Mouse (Mus musculus): ENCODE data around the gene Pcbp2. TPM values are rescaled to one million over a fixed set of nuclear protein-coding genes. Genes with fewer than 3 reads are reported as not detected.
A peak's percentile ranks its signal among the peaks of the same experiment; 100 is the strongest.

The Pcbp2 gene
- polyA plus RNA-seq, 1 experiment from 2014 or later: 166 TPM

DNA sequence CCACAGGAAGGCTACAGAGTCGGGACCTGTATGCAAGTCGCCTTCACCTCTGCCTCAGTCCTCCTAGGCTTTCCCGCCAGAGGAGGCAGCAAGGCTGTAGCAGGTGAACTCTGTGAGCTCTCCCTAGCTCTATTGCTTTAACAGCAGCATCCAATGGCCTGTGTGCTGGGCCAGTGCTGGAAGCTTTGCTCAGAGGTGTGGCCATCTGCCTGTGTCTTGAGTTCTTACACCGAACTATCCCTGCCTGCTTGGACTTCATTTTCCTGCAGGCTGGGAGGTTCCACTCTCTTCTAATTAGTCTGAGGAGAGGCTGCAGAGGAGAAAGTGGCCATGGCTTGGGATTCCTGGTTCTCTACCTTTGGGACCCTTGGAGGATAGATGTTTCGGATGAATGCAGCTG, 41.7 kb downstream of the Pcbp2 start:
- Histone ChIP-seq H3K4me3 (peak overlapping the region; percentile 69), H3K36me3 (peaks cover 13% of the 10 kb centered on the region), H3K9me3 (no peaks in the 10 kb centered on the region), H3K27me3 (ENCODE audit: insufficient read depth, poor library complexity, severe bottlenecking) (no peaks in the 10 kb centered on the region), H3K27ac (peak overlapping the region; percentile 91), H3K4me1 (replicated peaks) (peaks cover 61% of the 10 kb centered on the region)
- WGBS: 25% methylated on average over 5 of the region's 5 CpGs
- DNase-seq (ENCODE audit: low spot score): no peak

GRCm38 (mm10) chr15:102512471-102512870, 42.1 kb downstream of the Pcbp2 start:
- Histone ChIP-seq H3K4me1 (replicated peaks) (peaks cover 66% of the 10 kb centered on the region), H3K27me3 (ENCODE audit: insufficient read depth, poor library complexity, severe bottlenecking) (no peaks in the 10 kb centered on the region), H3K4me3 (peak overlapping the region; percentile 69; the same call in 1 of the 2 replicates), H3K9me3 (no peaks in the 10 kb centered on the region), H3K36me3 (peaks cover 8% of the 10 kb centered on the region), H3K27ac (peak overlapping the region; percentile 91)
- no peak for DNase-seq (ENCODE audit: low spot score)

DNA sequence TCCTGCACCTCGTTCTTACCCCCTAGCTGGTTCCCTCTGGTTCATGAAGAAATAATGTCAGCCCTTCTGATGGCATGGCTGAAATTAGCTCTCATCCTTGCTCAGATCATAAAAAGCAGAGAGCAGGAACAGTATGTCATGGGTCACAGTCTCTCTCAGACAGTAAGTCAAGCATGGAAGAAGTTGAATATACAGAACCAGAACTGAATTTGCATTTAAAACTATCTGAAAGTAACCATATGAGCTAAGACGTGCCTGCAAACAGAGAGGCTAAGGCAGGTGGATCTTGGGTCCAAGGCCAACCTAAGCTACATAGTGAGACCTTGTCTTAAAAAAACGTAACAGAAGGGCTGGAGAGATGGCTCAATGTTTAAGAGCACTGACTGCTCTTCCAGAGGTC, 42.7 kb downstream of the Pcbp2 start:
- peaks cover 68% of the 10 kb centered on the region for H3K4me1 ChIP-seq (replicated peaks)

DNA sequence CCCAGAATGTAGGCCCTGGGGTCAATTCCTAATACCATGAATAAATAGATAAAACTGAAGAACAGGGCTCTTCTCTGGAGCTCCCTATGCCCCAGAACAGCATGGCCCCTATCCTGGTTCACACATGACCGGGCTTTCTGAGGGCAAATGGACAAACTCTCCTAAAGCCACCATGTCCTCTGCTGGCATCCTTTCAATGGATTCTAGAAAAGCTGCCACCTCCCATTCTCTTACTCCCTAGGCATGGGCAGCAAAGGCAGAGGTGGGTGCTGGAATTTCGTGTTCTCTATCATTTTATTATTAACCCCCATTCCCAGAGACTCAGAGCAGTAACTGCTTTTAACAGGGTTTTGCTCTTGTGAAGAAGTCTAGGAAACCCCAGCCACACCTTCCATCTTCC, 44.9 kb downstream of the Pcbp2 start:
- no peaks in the 10 kb centered on the region for H3K9me3 ChIP-seq
- H3K36me3 ChIP-seq: peaks cover 2% of the 10 kb centered on the region; the same call in 1 of the 2 replicates
- H3K27ac ChIP-seq: no peak overlapping the region
- WGBS: 96% methylated on average over 2 of the region's 2 CpGs
- peaks cover 74% of the 10 kb centered on the region for H3K4me1 ChIP-seq (replicated peaks)
- H3K4me3 ChIP-seq: peak overlapping the region; percentile 73
- no peaks in the 10 kb centered on the region for H3K27me3 ChIP-seq (ENCODE audit: insufficient read depth, poor library complexity, severe bottlenecking)
- DNase-seq (ENCODE audit: low spot score): no peak

More for the DNA sequence above, 42.7 kb downstream of the Pcbp2 start:
- H3K27ac ChIP-seq: peak overlapping the region; percentile 91; the same call in 1 of the 2 replicates
- H3K4me3 ChIP-seq: peak overlapping the region; percentile 69; the same call in 1 of the 2 replicates
- 75% methylated on average over 3 of the region's 3 CpGs for WGBS
- peaks cover 4% of the 10 kb centered on the region; the same call in 1 of the 2 replicates for H3K36me3 ChIP-seq
- H3K27me3 ChIP-seq (ENCODE audit: insufficient read depth, poor library complexity, severe bottlenecking): no peaks in the 10 kb centered on the region
- no peak for DNase-seq (ENCODE audit: low spot score)
- no peaks in the 10 kb centered on the region for H3K9me3 ChIP-seq

- Histone ChIP-seq H3K27ac (peak overlapping the region; percentile 99), H3K27me3 (ENCODE audit: insufficient read depth, poor library complexity, severe bottlenecking) (no peaks in the 10 kb centered on the region), H3K4me3 (peak overlapping the region; percentile 73), H3K36me3 (peaks cover 7% of the 10 kb centered on the region), H3K4me1 (replicated peaks) (peaks cover 74% of the 10 kb centered on the region), H3K9me3 (no peaks in the 10 kb centered on the region)
- 46% methylated on average over 4 of the region's 4 CpGs for WGBS
- DNase-seq (ENCODE audit: low spot score): no peak
Observed at GRCm38 (mm10) chr15:102515791-102516190, 45.5 kb downstream of the Pcbp2 start.

GRCm38 (mm10) chr15:102516293-102516692, 46.0 kb downstream of the Pcbp2 start:
- peaks cover 70% of the 10 kb centered on the region for H3K4me1 ChIP-seq (replicated peaks)
- peak overlapping the region; percentile 99 for H3K27ac ChIP-seq
- H3K4me3 ChIP-seq: peak overlapping the region; percentile 73
- no peaks in the 10 kb centered on the region for H3K27me3 ChIP-seq (ENCODE audit: insufficient read depth, poor library complexity, severe bottlenecking)
- WGBS: 1% methylated on average over 12 of the region's 12 CpGs
- H3K9me3 ChIP-seq: no peaks in the 10 kb centered on the region
- no peak for DNase-seq (ENCODE audit: low spot score)
- peaks cover 12% of the 10 kb centered on the region for H3K36me3 ChIP-seq

DNA sequence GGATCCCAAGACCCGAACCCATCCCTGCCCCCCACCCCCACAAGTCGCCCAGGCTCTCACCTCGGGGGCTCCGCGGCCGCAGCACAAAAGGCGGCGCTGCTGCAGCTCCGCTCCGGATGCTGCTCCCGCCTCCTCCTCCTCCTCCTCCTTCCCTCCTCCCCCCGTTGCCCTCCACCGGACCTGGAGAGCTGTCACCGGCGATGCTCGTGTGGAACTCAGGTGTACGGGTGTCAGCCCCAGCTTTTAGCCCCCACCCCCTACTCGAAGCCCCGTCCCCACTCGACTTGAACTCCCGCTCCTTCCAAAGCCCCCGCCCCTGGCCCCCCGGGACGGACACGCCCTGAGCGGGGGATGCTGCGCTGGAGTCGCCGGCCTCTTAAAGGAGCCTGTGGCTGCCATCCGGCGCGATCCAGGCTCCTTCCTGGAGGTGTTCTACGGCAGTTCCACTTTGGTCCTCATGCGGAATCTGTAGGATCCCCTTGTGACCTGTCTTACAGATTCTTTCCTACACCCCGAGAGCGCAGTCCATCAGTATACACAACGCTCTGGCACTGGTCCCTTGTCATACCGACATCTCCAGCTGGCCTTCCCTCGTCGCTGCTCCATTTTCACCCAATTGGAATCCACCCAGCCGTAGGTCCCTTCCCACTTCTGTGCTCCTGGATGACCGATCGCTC, 46.5 kb downstream of the Pcbp2 start, which contains the start of gene Map3k12:
TSS of gene Map3k12 (minus strand) at position 337 of the 677 bp plus-strand sequence.
- no peaks in the 10 kb centered on the region for H3K27me3 ChIP-seq (ENCODE audit: insufficient read depth, poor library complexity, severe bottlenecking)
- peak; percentile 81 for DNase-seq (ENCODE audit: low spot score)
- H3K27ac ChIP-seq: peak within 1 kb of the TSS; percentile 99
- WGBS: under 1% methylated on average over 43 of the region's 43 CpGs
- H3K36me3 ChIP-seq: peaks cover 18% of the 10 kb centered on the region
- no peaks in the 10 kb centered on the region for H3K9me3 ChIP-seq
- H3K4me1 ChIP-seq (replicated peaks): peaks cover 64% of the 10 kb centered on the region
- peak within 1 kb of the TSS; percentile 73 for H3K4me3 ChIP-seq

DNA sequence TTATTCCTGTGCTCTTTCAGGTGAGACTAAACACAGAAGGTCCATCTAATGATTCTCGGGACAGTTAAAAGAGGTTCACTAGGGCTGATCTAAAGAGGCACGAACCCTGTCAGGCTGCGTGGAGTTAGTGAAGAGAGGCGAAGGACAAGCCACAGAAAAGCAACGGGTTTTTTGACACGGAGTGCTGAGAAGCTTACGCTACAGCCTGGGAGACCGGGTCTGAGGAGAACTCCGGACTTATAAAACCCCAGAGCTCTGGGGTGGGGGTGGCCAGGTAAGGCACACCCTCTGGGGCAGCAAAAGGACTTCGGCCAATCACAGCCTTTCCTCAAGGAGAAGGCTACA, 47.3 kb downstream of the Pcbp2 start:
- Histone ChIP-seq H3K4me3 (peak overlapping the region; percentile 73), H3K9me3 (no peaks in the 10 kb centered on the region), H3K36me3 (peaks cover 25% of the 10 kb centered on the region), H3K27me3 (ENCODE audit: insufficient read depth, poor library complexity, severe bottlenecking) (no peaks in the 10 kb centered on the region), H3K27ac (peak overlapping the region; percentile 99), H3K4me1 (replicated peaks) (peaks cover 57% of the 10 kb centered on the region)
- under 1% methylated on average over 10 of the region's 10 CpGs for WGBS
- DNase-seq (ENCODE audit: low spot score): no peak

DNA sequence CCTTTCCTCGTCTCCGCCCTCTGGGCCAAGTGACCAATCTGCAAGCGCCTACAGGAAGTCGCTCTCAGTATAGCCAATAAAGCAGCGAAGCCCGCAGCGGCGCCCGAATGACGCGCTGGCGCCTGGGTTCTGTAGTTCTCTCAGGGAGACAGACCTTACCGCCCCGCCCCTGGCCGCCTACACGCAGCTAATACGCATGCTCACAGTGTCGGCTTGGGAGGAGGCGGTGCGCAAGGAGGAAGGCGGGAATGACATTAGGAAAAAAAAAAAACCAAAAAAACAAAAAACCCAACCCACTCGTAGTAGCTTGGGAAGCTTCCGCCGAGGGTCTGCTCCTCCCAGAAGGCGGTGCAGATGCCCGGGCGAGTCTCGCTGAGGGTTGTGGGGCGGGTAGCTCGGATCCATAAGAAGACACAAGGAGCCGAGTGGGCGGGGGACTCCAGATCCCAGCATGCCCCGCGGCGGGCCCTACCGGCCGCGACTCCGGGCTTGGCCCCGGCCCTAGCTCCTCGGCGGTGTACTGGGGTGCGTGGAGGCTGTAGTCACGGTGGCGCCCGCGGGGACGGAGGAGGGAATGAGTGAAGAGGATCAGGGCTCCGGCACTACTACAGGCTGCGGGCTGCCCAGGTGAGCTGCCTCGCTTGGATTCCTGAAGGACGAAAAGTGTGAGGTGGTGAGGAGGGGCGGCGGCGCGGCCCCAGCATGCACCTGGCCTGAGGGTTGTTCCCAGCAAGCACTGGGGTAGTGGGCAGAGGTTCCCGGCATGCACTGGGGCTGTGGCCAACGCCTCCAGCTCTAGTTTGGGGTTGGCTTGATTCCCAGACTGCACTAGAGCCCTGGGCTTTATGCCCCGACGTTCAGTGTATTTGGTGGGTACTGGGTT, 47.9 kb downstream of the Pcbp2 start, which contains the start of gene Tarbp2:
TSS of gene Tarbp2 (plus strand) at position 217 of the 883 bp plus-strand sequence.
- H3K27ac ChIP-seq: peak within 1 kb of the TSS; percentile 99
- H3K4me3 ChIP-seq: peak within 1 kb of the TSS; percentile 73
- no peaks in the 10 kb centered on the region for H3K9me3 ChIP-seq
- peaks cover 51% of the 10 kb centered on the region for H3K4me1 ChIP-seq (replicated peaks)
- H3K27me3 ChIP-seq (ENCODE audit: insufficient read depth, poor library complexity, severe bottlenecking): no peaks in the 10 kb centered on the region
- peaks cover 31% of the 10 kb centered on the region for H3K36me3 ChIP-seq
- peak; percentile 99 for DNase-seq (ENCODE audit: low spot score)
- WGBS: under 1% methylated on average over 60 of the region's 60 CpGs

DNA sequence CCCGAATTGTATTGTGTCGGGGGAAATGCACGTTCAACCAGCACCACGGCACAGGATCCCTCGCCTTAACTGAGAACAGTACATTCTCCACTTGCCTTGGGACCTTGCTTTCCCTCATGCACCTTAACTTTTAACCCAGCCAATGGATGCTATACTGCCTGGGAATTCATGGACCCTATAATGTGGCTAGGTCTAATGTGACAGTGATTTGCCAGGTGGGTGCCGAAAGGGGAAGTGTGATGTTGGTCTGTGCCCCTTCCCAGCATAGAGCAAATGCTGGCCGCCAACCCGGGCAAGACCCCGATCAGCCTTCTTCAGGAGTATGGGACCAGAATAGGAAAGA, 48.5 kb downstream of the Pcbp2 start:
- no peak for DNase-seq (ENCODE audit: low spot score)
- 14% methylated on average over 9 of the region's 9 CpGs for WGBS
- H3K4me1 ChIP-seq (replicated peaks): peaks cover 51% of the 10 kb centered on the region

DNA sequence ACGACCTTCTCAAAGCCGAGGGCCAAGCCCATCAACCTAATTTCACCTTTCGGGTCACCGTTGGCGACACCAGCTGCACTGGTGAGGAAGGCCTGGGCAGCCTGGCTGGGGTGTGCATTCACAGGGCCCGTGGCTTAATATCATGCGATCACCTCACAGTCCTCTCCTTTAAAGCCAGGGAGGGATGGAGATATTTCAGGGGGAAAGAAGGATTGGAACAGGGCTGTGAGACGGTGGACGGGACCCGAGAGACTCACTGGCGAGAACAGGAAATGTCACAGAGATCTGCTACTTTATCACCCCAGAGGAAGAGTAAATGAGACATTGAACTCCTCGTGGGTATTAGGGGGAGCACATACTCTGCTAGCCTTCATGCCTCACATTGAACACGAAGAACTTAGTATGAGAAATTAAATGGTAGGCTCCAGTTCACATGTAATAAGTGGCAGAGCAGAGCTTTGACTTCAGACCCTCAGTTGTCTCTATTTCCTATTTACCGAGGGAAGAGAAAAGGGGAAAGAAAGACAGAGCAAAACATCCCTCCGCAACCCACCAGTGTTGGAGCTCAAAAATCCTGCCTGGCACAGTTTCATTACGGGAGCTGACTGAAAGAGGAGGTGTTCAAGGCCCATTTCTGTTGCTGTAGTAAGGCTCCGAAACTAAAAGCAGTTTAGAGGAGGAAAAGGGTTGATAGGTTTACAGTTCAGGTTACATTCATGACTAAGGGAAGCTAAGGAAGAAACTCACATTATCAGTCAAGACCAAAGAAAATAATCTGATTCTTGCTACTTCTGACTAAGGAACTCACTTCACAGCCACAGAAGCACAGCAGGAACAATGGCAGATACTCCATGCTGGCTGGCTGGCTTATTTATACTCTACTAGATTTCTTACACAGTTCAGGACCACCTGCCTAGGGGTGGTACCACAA, 49.1 kb downstream of the Pcbp2 start:
- peaks cover 41% of the 10 kb centered on the region for H3K36me3 ChIP-seq
- no peaks in the 10 kb centered on the region for H3K27me3 ChIP-seq (ENCODE audit: insufficient read depth, poor library complexity, severe bottlenecking)
- H3K27ac ChIP-seq: peak overlapping the region; percentile 99
- 72% methylated on average over 17 of the region's 17 CpGs for WGBS
- peak overlapping the region; percentile 73 for H3K4me3 ChIP-seq
- no peaks in the 10 kb centered on the region for H3K9me3 ChIP-seq
- DNase-seq (ENCODE audit: low spot score): no peak
- H3K4me1 ChIP-seq (replicated peaks): peaks cover 51% of the 10 kb centered on the region

More for the DNA sequence above, 48.5 kb downstream of the Pcbp2 start:
- H3K27me3 ChIP-seq (ENCODE audit: insufficient read depth, poor library complexity, severe bottlenecking): no peaks in the 10 kb centered on the region
- H3K36me3 ChIP-seq: peaks cover 35% of the 10 kb centered on the region
- H3K27ac ChIP-seq: peak overlapping the region; percentile 99
- no peaks in the 10 kb centered on the region for H3K9me3 ChIP-seq
- H3K4me3 ChIP-seq: peak overlapping the region; percentile 73

DNA sequence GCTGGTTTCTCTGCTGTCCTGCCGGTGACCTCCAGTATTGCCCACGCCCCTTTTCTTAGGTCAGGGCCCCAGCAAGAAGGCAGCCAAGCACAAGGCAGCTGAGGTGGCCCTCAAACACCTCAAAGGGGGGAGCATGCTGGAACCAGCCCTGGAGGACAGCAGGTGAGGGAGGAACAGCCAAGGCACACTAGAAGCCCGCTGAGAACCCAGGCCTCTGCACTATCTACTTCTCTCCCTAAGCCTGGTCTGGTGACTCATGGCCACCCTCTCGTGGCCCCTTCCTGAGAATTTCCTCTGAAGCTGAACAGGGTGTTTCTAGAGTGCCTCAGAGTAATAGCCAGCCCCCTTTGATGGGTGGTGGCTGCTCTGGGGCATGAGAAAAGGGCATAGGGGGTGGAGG, 50.1 kb downstream of the Pcbp2 start:
- 91% methylated on average over 4 of the region's 4 CpGs for WGBS
- no peaks in the 10 kb centered on the region for H3K9me3 ChIP-seq
- no peaks in the 10 kb centered on the region for H3K27me3 ChIP-seq (ENCODE audit: insufficient read depth, poor library complexity, severe bottlenecking)
- H3K4me3 ChIP-seq: no peak overlapping the region
- no peak for DNase-seq (ENCODE audit: low spot score)
- peaks cover 45% of the 10 kb centered on the region for H3K36me3 ChIP-seq
- H3K27ac ChIP-seq: peak overlapping the region; percentile 23; the same call in 1 of the 2 replicates
- H3K4me1 ChIP-seq (replicated peaks): peaks cover 47% of the 10 kb centered on the region

All from hindbrain, embryonic 10.5 days (tissue).